Mouse (Mus musculus) layer of hippocampus, adult 18-20 months (tissue): ENCODE data around the gene Hypk. TPM values are rescaled to one million over a fixed set of nuclear protein-coding genes. Genes with fewer than 3 reads are reported as not detected.
A peak's percentile ranks its signal among the peaks of the same experiment; 100 is the strongest.
"Not testable (repeated sequence)": the region's sequence is repeated elsewhere in the genome, so short reads cannot be mapped to it uniquely, and the experiment has no call there.

Source experiments
- DNase-seq, 2 experiments: peaks; one replicate each; pipeline ENCODE4 v3.0.0; 2022; ENCODE audit warnings: low spot score in 2 of 2
- total RNA-seq, 2 experiments: library from RNA; stranded (reverse); gene quantifications; 2 replicates each; pipeline ENCODE4 v1.2.3; 2021

Gene Hypk
- total RNA-seq, 2 experiments from 2014 or later: 17.8 to 18.0 TPM

- no peak for DNase-seq
These were observed 6.1 kb upstream of the Hypk start for GRCm38 (mm10) chr2:121447006-121447405.

GRCm38 (mm10) chr2:121448136-121448535, 5.0 kb upstream of the Hypk start:
- DNase-seq: peak in 1 of 2 experiments; percentile 62

- peak; percentile 99 for DNase-seq
These were observed 4.2 kb upstream of the Hypk start, which contains the start of gene Serf2 for GRCm38 (mm10) chr2:121448739-121449535. Gene Serf2 (plus strand): TSS chr2:121449195.

GRCm38 (mm10) chr2:121449545-121450011, 3.5 kb upstream of the Hypk start:
- DNase-seq: no peak

GRCm38 (mm10) chr2:121450093-121450492, 3.0 kb upstream of the Hypk start:
- DNase-seq: no peak

GRCm38 (mm10) chr2:121452361-121452760, 729 bp upstream of the Hypk start:
- DNase-seq: no peak

GRCm38 (mm10) chr2:121453917-121454316, 827 bp downstream of the Hypk start:
- no peak for DNase-seq

GRCm38 (mm10) chr2:121455534-121455933, 2.4 kb downstream of the Hypk start:
- DNase-seq: no peak

- peak; percentile 79 to 85 for DNase-seq
These were observed 3.9 kb downstream of the Hypk start, which contains the start of gene Serinc4 for GRCm38 (mm10) chr2:121456692-121457642. Gene Serinc4 (minus strand): TSS chr2:121456781.

- DNase-seq: no peak
These were observed 7.0 kb downstream of the Hypk start for GRCm38 (mm10) chr2:121460071-121460470.

GRCm38 (mm10) chr2:121468982-121469381, 15.9 kb downstream of the Hypk start:
- DNase-seq: not testable (repeated sequence)

GRCm38 (mm10) chr2:121472783-121473182, 19.7 kb downstream of the Hypk start:
- DNase-seq: not testable (repeated sequence)

- peak; percentile 81 to 93 for DNase-seq
These were observed 20.4 kb downstream of the Hypk start, which contains the start of gene Mfap1b for GRCm38 (mm10) chr2:121473301-121474179. Gene Mfap1b (minus strand): TSS chr2:121474067.

GRCm38 (mm10) chr2:121474180-121474535, 21.1 kb downstream of the Hypk start:
- DNase-seq: no peak

GRCm38 (mm10) chr2:121475306-121475705, 22.2 kb downstream of the Hypk start:
- not testable (repeated sequence) for DNase-seq

GRCm38 (mm10) chr2:121477491-121478266, 24.6 kb downstream of the Hypk start:
- no peak for DNase-seq

GRCm38 (mm10) chr2:121480498-121480897, 27.4 kb downstream of the Hypk start:
- no peak for DNase-seq

GRCm38 (mm10) chr2:121480916-121481315, 27.8 kb downstream of the Hypk start:
- not testable (repeated sequence) for DNase-seq

- DNase-seq: no peak
These were observed 30.5 kb downstream of the Hypk start for GRCm38 (mm10) chr2:121483576-121483975.

GRCm38 (mm10) chr2:121484403-121484802, 31.3 kb downstream of the Hypk start:
- not testable (repeated sequence) for DNase-seq
